Mouse (Mus musculus): Measurements from ENCODE around the gene Gstt4. TPM values are rescaled to one million over a fixed set of nuclear protein-coding genes. Genes with fewer than 3 reads are reported as not detected.
"Not testable (repeated sequence)": the region's sequence is repeated elsewhere in the genome, so short reads cannot be mapped to it uniquely, and the experiment has no call there.

The Gstt4 gene
- polyA plus RNA-seq, 1 experiment = not detected

DNA sequence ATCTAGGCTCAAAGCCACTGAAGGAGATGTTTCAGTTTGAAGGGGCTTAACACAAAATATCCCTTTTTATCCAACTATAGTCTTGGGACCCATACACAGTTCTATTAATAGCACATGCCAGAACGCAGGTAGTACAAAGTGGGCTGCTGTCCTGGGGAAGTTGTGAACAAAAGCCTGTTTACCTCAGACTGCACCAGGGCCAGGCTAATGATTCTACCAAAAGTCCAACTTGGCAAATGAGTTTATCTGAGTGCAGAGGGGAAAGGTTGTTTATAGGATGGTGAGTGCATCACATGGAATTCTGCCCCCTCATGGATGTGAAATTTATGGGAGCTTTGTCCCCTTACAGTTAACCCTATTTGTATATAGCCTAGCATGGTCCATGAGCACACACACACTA lies 22.5 kb upstream of the Gstt4 start:
- H3K4me1 ChIP-seq (ENCODE audit: control insufficient read depth, insufficient read depth, low read length) = no peaks in the 10 kb centered on the region
- no peak overlapping the region for H3K27ac ChIP-seq (ENCODE audit: insufficient read depth, low read depth, low read length)
- 26% methylated on average over 1 of the region's 1 CpGs for WGBS
- no peak overlapping the region for H3K4me3 ChIP-seq (ENCODE audit: insufficient read depth, low read depth, low read length)
- TF ChIP-seq CTCF (IDR thresholded peaks at IDR 0.05; ENCODE audit: insufficient read depth, low read depth, low read length) = no peak
- no peak for TF ChIP-seq POLR2A (IDR thresholded peaks at IDR 0.05; ENCODE audit: insufficient read depth, low read depth, low read length)

DNA sequence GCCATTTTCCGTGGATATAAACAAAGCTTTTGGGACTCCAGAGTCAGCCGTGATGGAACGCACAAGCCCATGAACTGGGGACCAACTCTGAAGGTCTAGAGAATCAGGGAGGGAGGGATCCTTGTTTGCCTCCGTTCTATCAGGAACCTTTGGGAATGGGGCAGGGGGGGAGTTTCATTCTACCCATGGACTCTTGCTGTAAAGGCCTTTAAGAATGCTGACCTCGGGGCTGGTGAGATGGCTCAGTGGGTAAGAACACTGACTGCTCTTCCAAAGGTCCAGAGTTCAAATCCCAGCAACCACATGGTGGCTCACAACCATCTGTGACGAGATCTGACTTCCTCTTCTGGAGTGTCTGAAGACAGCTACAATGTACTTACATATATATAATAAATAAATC lies 21.6 kb upstream of the Gstt4 start:
- not testable (repeated sequence) for H3K4me1 ChIP-seq (ENCODE audit: control insufficient read depth, insufficient read depth, low read length); H3K27ac ChIP-seq (ENCODE audit: insufficient read depth, low read depth, low read length); H3K4me3 ChIP-seq (ENCODE audit: insufficient read depth, low read depth, low read length)
- WGBS = 85% methylated on average over 6 of the region's 6 CpGs

DNA sequence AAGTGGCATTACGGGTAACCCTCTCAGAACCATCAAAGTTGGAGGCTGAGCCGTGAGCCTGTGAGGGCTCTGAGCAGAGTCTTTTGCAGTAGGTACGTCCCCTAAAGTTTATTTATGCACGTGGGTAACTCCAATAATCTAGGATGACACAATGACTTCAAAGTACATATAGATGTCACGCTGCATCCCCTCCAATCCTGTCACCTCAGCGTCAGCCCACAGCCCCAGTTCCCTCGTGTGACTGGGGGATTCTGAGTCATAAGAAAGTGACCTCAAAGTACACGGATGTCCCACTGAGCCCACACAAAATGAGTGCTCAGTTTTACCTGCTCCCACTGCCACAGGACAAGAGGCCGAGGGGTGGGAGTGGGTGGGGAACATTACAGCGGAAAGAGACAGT lies 16.7 kb upstream of the Gstt4 start:
- TF ChIP-seq CTCF (IDR thresholded peaks at IDR 0.05; ENCODE audit: insufficient read depth, low read depth, low read length) = no peak
- no peak for TF ChIP-seq POLR2A (IDR thresholded peaks at IDR 0.05; ENCODE audit: insufficient read depth, low read depth, low read length)
- WGBS = 93% methylated on average over 10 of the region's 10 CpGs
- Histone ChIP-seq H3K4me1 (ENCODE audit: control insufficient read depth, insufficient read depth, low read length) (peaks cover 15% of the 10 kb centered on the region), H3K4me3 (ENCODE audit: insufficient read depth, low read depth, low read length) (no peak overlapping the region), H3K27ac (ENCODE audit: insufficient read depth, low read depth, low read length) (no peak overlapping the region)

DNA sequence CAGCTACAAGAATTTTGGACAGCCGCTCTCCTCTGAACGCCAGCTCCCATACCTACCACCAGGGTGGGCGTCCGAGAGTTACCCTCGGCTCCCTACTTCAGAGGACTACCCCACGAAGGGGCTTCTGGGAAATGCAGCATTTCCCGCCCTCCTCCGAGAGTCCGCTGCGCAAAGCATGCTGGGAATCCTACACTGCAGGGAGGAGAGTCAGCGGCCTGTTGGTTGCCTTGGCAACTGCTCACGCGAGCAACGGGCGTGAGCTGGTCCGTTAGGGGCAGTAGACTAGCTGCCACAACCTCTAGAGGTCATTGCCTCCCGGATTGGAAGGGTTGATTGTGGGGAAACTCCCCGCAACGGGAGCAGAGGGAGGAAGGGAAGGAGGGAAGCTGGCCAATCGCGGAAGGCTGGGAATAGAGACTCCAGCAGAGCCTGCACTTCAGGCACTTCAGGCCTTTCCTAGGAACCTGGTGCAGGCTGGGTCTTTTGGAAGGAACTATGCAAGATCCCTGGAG lies 15.0 kb upstream of the Gstt4 start, which contains the start of gene Gstt2:
Gene Gstt2 (minus strand): TSS at position 177 of the 512 bp plus-strand sequence.
- WGBS = under 1% methylated on average over 21 of the region's 21 CpGs
- TF ChIP-seq CTCF (IDR thresholded peaks at IDR 0.05; ENCODE audit: insufficient read depth, low read depth, low read length) = no peak
- TF ChIP-seq POLR2A (IDR thresholded peaks at IDR 0.05; ENCODE audit: insufficient read depth, low read depth, low read length) = 0 out of 2 replicates have a peak, but pooled peaks have one; percentile 59
- H3K4me3 ChIP-seq (ENCODE audit: insufficient read depth, low read depth, low read length) = peak within 1 kb of the TSS; percentile 55
- peak within 1 kb of the TSS; percentile 74 for H3K27ac ChIP-seq (ENCODE audit: insufficient read depth, low read depth, low read length)
- peaks cover 18% of the 10 kb centered on the region for H3K4me1 ChIP-seq (ENCODE audit: control insufficient read depth, insufficient read depth, low read length)

DNA sequence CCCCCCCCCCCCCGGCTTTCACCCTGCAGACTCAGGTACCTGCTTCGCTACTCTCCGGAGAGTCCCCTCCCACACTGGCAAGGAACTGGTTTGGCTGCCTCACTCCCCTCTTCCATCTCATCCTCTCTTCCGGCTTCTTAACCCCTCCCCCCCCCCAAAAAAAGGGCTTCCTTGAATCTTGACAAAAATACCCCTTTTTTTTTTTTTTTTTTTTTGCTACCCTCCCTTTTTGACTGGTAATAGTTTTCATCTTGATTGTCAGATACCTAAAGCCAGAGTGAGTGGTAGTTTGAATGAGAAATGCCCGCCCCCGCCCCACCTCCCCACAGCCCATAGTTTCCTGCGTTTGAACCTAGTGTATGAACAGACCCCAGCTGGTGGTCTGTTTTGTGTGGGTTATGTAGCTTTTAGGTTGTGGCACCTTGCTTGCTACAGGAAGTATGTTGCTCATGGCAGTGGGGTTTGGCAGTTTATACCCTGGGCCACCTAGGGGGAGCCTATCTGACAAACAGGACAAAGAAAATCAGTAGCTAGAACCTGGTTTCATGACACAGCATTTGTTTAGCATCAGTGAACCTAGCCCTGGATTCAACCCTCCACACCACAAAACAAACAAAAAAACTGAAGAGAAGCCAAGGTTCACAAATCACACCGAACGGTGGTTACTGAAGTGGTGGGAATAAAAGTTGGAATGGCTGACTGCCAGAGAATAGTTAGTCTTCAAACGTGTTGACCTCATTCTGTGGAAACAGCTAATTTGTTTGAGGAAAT lies 13.6 kb upstream of the Gstt4 start:
- Histone ChIP-seq H3K4me3 (ENCODE audit: insufficient read depth, low read depth, low read length) (no peak overlapping the region), H3K4me1 (ENCODE audit: control insufficient read depth, insufficient read depth, low read length) (peaks cover 19% of the 10 kb centered on the region), H3K27ac (ENCODE audit: insufficient read depth, low read depth, low read length) (no peak overlapping the region)
- TF ChIP-seq CTCF (IDR thresholded peaks at IDR 0.05; ENCODE audit: insufficient read depth, low read depth, low read length) (no peak), POLR2A (IDR thresholded peaks at IDR 0.05; ENCODE audit: insufficient read depth, low read depth, low read length) (no peak)
- 14% methylated on average over 10 of the region's 10 CpGs for WGBS

DNA sequence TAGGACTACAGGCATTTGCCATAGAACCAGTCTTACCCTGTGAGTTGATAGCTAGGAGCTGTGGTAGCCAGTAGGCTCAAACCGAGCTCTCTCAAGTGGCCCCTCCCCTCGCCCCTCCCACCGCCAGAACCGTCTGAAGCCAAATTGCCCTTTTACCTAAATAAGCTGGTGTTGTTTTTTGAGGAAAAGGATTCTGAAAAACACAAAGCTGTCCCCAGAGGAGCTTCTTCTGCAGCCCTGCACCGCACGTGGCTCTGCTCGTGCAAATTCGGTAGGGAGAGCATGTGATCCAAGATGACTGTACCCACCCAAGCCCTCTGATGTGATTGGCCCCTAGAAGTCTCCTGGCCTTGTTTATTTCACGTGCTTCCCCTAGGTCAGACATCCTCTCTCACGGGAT lies 13.0 kb upstream of the Gstt4 start:
- H3K4me3 ChIP-seq (ENCODE audit: insufficient read depth, low read depth, low read length) = peak overlapping the region; percentile 29
- peaks cover 19% of the 10 kb centered on the region for H3K4me1 ChIP-seq (ENCODE audit: control insufficient read depth, insufficient read depth, low read length)
- 0 out of 2 replicates have a peak overlapping the region, but pooled peaks have one; percentile 31 for H3K27ac ChIP-seq (ENCODE audit: insufficient read depth, low read depth, low read length)
- WGBS = 2% methylated on average over 10 of the region's 10 CpGs
- TF ChIP-seq CTCF (IDR thresholded peaks at IDR 0.05; ENCODE audit: insufficient read depth, low read depth, low read length) (no peak), POLR2A (IDR thresholded peaks at IDR 0.05; ENCODE audit: insufficient read depth, low read depth, low read length) (no peak)

DNA sequence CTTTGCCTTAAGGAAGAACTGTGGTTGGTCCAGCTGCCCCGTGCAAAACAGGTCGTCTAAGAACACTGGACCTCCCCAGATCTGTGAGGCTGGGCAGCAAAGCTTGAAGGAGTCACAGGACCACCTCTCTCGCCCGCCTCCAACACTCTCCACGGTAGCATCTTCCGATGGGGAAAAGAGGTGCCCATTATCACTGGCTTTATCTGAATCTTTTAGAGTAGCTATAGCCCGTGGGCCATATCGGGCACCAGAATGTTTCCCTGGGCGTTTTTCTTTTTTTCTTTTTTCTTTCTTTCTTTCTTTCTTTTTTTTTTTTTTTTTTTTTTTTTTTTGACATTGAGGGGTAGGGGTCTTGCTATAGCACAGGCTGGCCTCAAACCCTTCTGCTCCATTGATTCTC lies 12.4 kb upstream of the Gstt4 start:
- H3K4me3 ChIP-seq (ENCODE audit: insufficient read depth, low read depth, low read length) = peak overlapping the region; percentile 41
- H3K4me1 ChIP-seq (ENCODE audit: control insufficient read depth, insufficient read depth, low read length) = peaks cover 19% of the 10 kb centered on the region
- TF ChIP-seq POLR2A (IDR thresholded peaks at IDR 0.05; ENCODE audit: insufficient read depth, low read depth, low read length) = no peak
- TF ChIP-seq CTCF (IDR thresholded peaks at IDR 0.05; ENCODE audit: insufficient read depth, low read depth, low read length) = no peak
- H3K27ac ChIP-seq (ENCODE audit: insufficient read depth, low read depth, low read length) = 0 out of 2 replicates have a peak overlapping the region, but pooled peaks have one; percentile 31
- WGBS = 22% methylated on average over 9 of the region's 9 CpGs

- H3K4me3 ChIP-seq (ENCODE audit: insufficient read depth, low read depth, low read length) = peak overlapping the region; percentile 41
- peaks cover 19% of the 10 kb centered on the region for H3K4me1 ChIP-seq (ENCODE audit: control insufficient read depth, insufficient read depth, low read length)
- 0 out of 2 replicates have a peak overlapping the region, but pooled peaks have one; percentile 32 for H3K27ac ChIP-seq (ENCODE audit: insufficient read depth, low read depth, low read length)
- TF ChIP-seq CTCF (IDR thresholded peaks at IDR 0.05; ENCODE audit: insufficient read depth, low read depth, low read length) = no peak
- TF ChIP-seq POLR2A (IDR thresholded peaks at IDR 0.05; ENCODE audit: insufficient read depth, low read depth, low read length) = no peak
- WGBS = 6% methylated on average over 21 of the region's 21 CpGs
Observed at GRCm38 (mm10) chr10:75834250-75834649, 11.9 kb upstream of the Gstt4 start.

- 31% methylated on average over 21 of the region's 21 CpGs for WGBS
- Histone ChIP-seq H3K4me3 (ENCODE audit: insufficient read depth, low read depth, low read length) (peak overlapping the region; percentile 41; the same call in 1 of the 2 replicates), H3K4me1 (ENCODE audit: control insufficient read depth, insufficient read depth, low read length) (peaks cover 19% of the 10 kb centered on the region), H3K27ac (ENCODE audit: insufficient read depth, low read depth, low read length) (no peak overlapping the region)
- no peak for TF ChIP-seq CTCF (IDR thresholded peaks at IDR 0.05; ENCODE audit: insufficient read depth, low read depth, low read length)
- TF ChIP-seq POLR2A (IDR thresholded peaks at IDR 0.05; ENCODE audit: insufficient read depth, low read depth, low read length) = no peak
Observed at GRCm38 (mm10) chr10:75833456-75834080, 11.2 kb upstream of the Gstt4 start.
